Mouse (Mus musculus) midbrain, postnatal 0 days (tissue): ENCODE results near the gene Cox7a2l. TPM values are rescaled to one million over a fixed set of nuclear protein-coding genes. Genes with fewer than 3 reads are reported as not detected.

Source experiments
- ATAC-seq: fragments of 200-750 bp; cut with Nextera tagmentation; 2 replicates; pipeline ENCODE4 v1.8.0; 2017; ENCODE audit warnings: moderate number of reproducible peaks, mild to moderate bottlenecking, moderate TSS enrichment, moderate library complexity; ENCODE audit not compliant: low FRiP score
- DNase-seq: peaks from one replicate; pipeline ENCODE4 v3.0.0-alpha.2; 2015; ENCODE audit warnings: low spot score
- H3K27ac ChIP-seq: fragments of 300-500 bp; sonication (generic); 2 replicates; pipeline ENCODE4 v1.5.1; 2014; ENCODE audit warnings: low read depth, mild to moderate bottlenecking, low read length, mixed read lengths
- H3K27me3 ChIP-seq: fragments of 300-500 bp; sonication (generic); 2 replicates; pipeline ENCODE4 v1.6.1; 2014; ENCODE audit warnings: low read length, control low read depth, mixed read lengths; ENCODE audit not compliant: insufficient read depth
- H3K36me3 ChIP-seq: fragments of 300-500 bp; sonication (generic); 2 replicates; pipeline ENCODE4 v1.6.1; 2014; ENCODE audit warnings: low read length, control low read depth, mixed read lengths; ENCODE audit not compliant: insufficient read depth
- H3K4me1 ChIP-seq: fragments of 300-500 bp; sonication (generic); 2 replicates; pipeline ENCODE4 v1.6.1; 2014; ENCODE audit warnings: mild to moderate bottlenecking, control low read depth, antibody characterized with exemption, low read length, mixed read lengths; ENCODE audit not compliant: insufficient read depth
- H3K4me2 ChIP-seq: fragments of 300-500 bp; sonication (generic); 2 replicates; pipeline ENCODE4 v1.6.1; 2014; ENCODE audit warnings: low read depth, mild to moderate bottlenecking, low read length, mixed read lengths; ENCODE audit not compliant: poor library complexity, severe bottlenecking
- H3K4me3 ChIP-seq: fragments of 300-500 bp; sonication (generic); 2 replicates; pipeline ENCODE4 v1.5.1; 2014; ENCODE audit warnings: low read depth, mild to moderate bottlenecking, low read length, moderate library complexity
- H3K9ac ChIP-seq: fragments of 300-500 bp; sonication (generic); replicated peaks from 2 replicates; pipeline ENCODE4 v1.6.1; 2014; ENCODE audit warnings: mild to moderate bottlenecking, low read length, moderate library complexity, mixed read lengths; ENCODE audit not compliant: poor library complexity, severe bottlenecking
- H3K9me3 ChIP-seq: fragments of 300-500 bp; sonication (generic); 2 replicates; pipeline ENCODE4 v1.6.1; 2016; ENCODE audit warnings: low read length, control low read depth
- CTCF ChIP-seq: IDR thresholded peaks from 2 replicates; pipeline ENCODE4 v1.5.1; 2016; ENCODE audit warnings: antibody characterized with exemption, mild to moderate bottlenecking
- WGBS: fragments of 180-500 bp; shearing (Covaris S2); extraction: QIAGEN DNeasy Blood & Tissue Kit; methylation state at CpG from one replicate; pipeline ENCODE4 v1.1.7; 2014; 5-methylcytosine and 5-hydroxymethylcytosine counted together
- polyA plus RNA-seq: library from polyadenylated mRNA; unstranded; fragments of >200 nt; fragmentation: Nextera tagmentation; extraction: Ambion mirVana; gene quantifications from 2 replicates; pipeline ENCODE4 v1.2.1, GENCODE M21; 2015
- total RNA-seq: library from RNA; depleted of rRNA; stranded (reverse); fragments of >200 nt; gene quantifications from 2 replicates; pipeline ENCODE4 v1.2.3, GENCODE M21; 2014; rRNA removed

The Cox7a2l gene
- total and polyA plus RNA-seq, 2 experiments from 2014 or later, result 228 to 498 TPM

DNA sequence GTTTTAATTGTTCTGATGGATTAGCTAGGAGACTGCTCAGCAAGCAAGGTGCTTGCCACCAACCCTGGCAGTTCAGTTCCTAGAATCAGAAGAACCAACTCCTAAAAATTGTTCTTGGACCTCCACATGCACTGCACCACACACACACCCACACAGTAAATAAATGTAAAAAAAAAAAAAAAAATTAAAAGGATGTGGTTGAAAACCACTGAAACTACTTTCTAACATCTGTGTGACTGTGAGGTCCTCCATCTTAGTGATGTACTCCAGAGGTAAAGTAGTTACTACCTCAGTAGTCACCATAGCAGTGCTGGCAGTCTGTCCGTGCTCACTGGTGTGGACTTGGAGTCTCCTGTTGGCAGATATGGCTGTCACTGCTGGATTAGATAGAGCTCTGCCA is 59.9 kb downstream of the Cox7a2l start:
- Histone ChIP-seq H3K27ac (no peak overlapping the region), H3K9me3 (no peaks in the 10 kb centered on the region), H3K4me1 (no peaks in the 10 kb centered on the region), H3K9ac (no peak overlapping the region), H3K4me2 (no peak overlapping the region), H3K36me3 (peaks cover 29% of the 10 kb centered on the region), H3K4me3 (no peak overlapping the region), H3K27me3 (no peaks in the 10 kb centered on the region)
- 93% methylated on average over 1 of the region's 1 CpGs for WGBS
- no peak for DNase-seq
- ATAC-seq, result no peak
- TF ChIP-seq CTCF, result no peak

- Histone ChIP-seq H3K36me3 (peaks cover 33% of the 10 kb centered on the region), H3K9ac (no peak overlapping the region), H3K27ac (no peak overlapping the region), H3K4me1 (no peaks in the 10 kb centered on the region), H3K27me3 (no peaks in the 10 kb centered on the region), H3K4me3 (no peak overlapping the region), H3K9me3 (no peaks in the 10 kb centered on the region), H3K4me2 (no peak overlapping the region)
- DNase-seq (no peak), ATAC-seq (no peak)
- no peak for TF ChIP-seq CTCF
- 72% methylated on average over 5 of the region's 5 CpGs for WGBS
These were observed 63.5 kb downstream of the Cox7a2l start for GRCm38 (mm10) chr17:83453587-83453986.

DNA sequence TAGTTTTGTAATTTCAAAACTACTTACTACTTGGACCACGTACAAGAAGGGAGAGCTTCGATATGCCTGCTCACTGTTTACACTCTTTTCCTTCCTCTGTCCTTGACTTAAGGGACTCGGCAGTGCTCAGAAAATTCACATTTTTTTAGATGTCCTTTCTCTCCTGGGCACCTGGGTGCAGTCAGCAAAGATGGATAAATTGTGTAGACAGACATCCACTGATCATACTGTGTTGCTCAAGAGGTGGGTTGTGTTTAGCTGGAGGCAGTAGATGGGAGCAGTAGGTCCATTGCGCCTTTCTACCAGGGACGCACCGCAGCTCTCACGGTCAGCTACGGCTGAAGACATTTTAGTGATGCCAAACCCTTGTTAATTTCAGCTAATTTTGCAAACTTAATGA is 64.7 kb downstream of the Cox7a2l start:
- no peak overlapping the region for H3K9ac ChIP-seq
- no peaks in the 10 kb centered on the region for H3K27me3 ChIP-seq
- 95% methylated on average over 8 of the region's 8 CpGs for WGBS
- no peak overlapping the region for H3K4me2 ChIP-seq
- no peaks in the 10 kb centered on the region for H3K4me1 ChIP-seq
- TF ChIP-seq CTCF, result no peak
- peaks cover 27% of the 10 kb centered on the region for H3K36me3 ChIP-seq
- H3K4me3 ChIP-seq, result no peak overlapping the region
- H3K9me3 ChIP-seq, result no peaks in the 10 kb centered on the region
- ATAC-seq (no peak), DNase-seq (no peak)
- H3K27ac ChIP-seq, result no peak overlapping the region

Other genes with a start within 250 kb of the Cox7a2l start
- gene Eml4, start 166.4 kb downstream of the Cox7a2l start, total RNA-seq, result 51.4 and 56.1 TPM in 2 replicates
- gene Eml4, start 166.4 kb downstream of the Cox7a2l start, polyA plus RNA-seq, result 17.4 and 20.1 TPM in 2 replicates
- gene Kcng3, start 114.6 kb upstream of the Cox7a2l start, total RNA-seq, result 2.3 and 4.0 TPM in 2 replicates
- 0.05 and 0.09 TPM in 2 replicates for gene Kcng3, start 114.6 kb upstream of the Cox7a2l start, polyA plus RNA-seq
- 40.3 and 43.6 TPM in 2 replicates for gene Mta3, start 188.8 kb upstream of the Cox7a2l start, total RNA-seq
- 27.3 and 28.9 TPM in 2 replicates for gene Mta3, start 188.8 kb upstream of the Cox7a2l start, polyA plus RNA-seq